Mouse (Mus musculus) T-helper 17 cell (primary cell): ENCODE measurements at regions not wholly inside any gene's neighbourhood (a gene's known extent, or its start where the extent isn't known, plus 50 kb on each side); places are given as distances from the start of the nearest gene placed in this dataset.
"Not testable (repeated sequence)": the region's sequence is repeated elsewhere in the genome, so short reads cannot be mapped to it uniquely, and the experiment has no call there.

Source experiments
- in situ Hi-C, 2 experiments: fragments of 300-600 bp; cut with MboI, MseI; formaldehyde crosslinking; loops; 1 replicate in 1 of 2; 2 replicates in 1 of 2; pipeline ENCODE4 v1.15.1; 2025; ENCODE audit warnings: high pct_unique_total_duplicates in 2 of 2

DNA sequence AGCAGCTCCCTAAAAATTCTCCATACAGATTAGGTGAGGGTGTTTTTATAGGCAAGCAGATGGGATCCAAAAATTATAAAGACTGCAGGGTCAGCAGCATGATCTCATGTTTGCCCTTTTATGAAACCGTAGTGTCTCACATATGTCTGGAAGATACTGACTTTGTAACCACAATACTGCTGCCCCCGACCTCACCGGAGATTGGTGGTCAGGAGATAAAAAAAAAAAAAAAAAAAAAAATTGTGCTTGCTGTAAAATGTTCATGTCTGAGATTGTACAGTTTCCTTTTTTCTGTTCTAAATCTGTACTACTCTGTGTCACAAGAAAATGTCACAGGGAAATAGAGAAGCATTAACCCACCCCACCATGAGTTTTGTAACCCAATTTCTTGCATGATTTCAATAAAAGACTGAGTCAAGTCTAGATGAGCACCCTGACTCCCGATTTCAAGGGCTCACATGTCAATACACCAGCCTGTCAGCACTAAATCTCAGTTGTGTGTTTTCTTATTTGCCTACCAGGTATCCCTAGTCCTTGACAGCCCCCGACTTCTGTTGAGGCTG, 169.5 kb upstream of the Ipo5 start:
- in situ Hi-C loops = no loop called here

- in situ Hi-C loops = no loop called here
Observed at GRCm38 (mm10) chr14:120754011-120754410, 157.0 kb upstream of the Ipo5 start.

- in situ Hi-C loops = no loop called here
Observed at GRCm38 (mm10) chr14:120755389-120755788, 155.6 kb upstream of the Ipo5 start.

- in situ Hi-C loops = no loop called here
Observed at GRCm38 (mm10) chr14:120758200-120758830, 152.7 kb upstream of the Ipo5 start.

DNA sequence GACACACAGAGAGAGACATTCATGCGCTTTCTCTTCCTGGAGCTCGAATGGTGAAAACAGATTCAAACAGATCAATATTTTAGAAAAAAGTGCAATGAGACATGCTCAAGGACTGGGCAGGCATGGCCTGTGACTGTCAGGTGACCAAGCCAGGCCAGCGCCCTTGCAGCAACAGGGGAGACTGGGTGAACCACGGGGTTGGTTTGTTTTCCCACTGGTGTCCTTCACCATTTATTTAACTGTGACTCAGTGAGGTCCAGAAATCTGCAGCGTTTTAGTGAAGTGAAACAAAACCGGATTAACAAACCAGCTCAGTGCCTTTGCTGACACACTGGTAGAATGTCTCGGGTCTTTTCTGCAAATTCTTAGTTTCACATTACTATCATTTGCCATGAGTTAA, 148.9 kb upstream of the Ipo5 start:
- in situ Hi-C loops = no loop called here

DNA sequence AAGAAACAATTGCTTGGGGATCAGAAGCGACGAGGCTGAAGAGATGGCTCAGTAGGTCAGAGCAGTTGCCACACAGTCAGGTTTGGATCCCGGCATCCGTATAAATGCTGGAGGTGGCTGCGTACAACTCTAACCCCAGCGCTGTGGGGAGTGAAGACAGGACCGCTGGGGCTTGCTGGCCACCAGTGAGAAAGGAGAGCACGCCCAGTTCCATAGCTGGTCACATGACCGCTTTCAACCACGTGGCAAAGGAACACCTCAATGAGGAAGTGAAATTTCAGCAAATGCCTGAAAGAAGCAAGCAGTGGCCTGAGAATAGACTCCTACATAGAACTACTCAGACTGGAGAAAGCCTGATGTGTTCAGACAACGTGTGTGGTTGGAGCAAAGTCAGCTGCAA, 148.3 kb upstream of the Ipo5 start:
- in situ Hi-C loops = no loop called here

DNA sequence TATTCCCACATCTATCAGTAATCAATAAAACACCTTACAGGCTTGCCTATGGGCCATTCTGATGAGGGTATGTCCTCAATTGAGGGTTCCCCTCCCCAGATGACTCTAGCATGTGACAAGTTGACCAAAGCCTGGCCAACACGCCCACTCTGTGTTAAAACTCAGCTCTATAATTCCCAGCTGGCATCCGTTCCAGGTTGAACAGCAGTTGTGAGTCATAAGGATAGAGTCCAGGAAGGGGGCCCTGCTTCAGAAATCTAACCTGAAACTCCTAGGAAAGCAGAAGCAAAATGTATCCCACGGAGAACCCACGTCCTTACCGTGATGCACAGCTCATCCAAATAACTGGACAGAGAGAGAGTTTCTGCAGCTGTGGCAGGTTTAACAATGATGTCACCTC, 147.2 kb upstream of the Ipo5 start:
- in situ Hi-C loops = no loop called here

DNA sequence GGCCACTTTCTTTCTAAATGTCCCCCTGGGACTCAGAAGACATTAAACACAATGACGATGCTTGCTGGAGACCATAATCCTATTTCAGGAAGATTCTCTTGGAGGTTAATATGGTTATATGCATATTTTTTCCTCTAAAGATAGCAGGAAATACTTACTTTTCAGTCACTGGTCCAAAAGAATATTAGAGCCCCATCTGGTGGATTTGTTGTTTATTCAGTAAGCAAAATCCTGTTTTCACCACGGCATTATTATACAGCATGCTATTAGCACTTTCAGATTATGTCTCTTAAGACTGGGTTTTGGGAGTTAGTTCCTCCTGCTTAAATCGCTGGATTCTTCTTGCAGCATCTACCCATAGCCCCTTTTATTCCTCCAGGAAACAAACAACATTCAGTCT, 146.6 kb upstream of the Ipo5 start:
- in situ Hi-C loops = no loop called here

- in situ Hi-C loops = no loop called here
Observed at GRCm38 (mm10) chr14:120766451-120766850, 144.6 kb upstream of the Ipo5 start.

DNA sequence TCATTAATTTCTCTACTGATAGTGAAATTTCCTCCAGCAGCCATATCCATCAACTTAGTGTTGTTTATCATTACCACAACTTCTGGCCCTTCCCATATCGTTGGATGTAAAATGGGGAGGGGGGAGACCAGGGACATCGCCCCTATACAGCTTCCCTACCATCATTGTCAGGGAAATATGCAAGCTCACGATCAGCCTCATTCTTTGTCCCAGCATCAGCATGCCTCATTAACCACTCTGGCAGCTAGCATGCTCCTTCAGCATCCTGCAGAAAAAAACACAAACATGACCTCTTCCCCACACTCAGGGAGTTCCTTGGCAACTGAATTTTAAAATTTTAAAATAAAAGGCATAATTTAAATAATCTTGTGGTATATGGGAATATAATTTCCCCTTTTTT, 140.4 kb upstream of the Ipo5 start:
- in situ Hi-C loops = no loop called here

DNA sequence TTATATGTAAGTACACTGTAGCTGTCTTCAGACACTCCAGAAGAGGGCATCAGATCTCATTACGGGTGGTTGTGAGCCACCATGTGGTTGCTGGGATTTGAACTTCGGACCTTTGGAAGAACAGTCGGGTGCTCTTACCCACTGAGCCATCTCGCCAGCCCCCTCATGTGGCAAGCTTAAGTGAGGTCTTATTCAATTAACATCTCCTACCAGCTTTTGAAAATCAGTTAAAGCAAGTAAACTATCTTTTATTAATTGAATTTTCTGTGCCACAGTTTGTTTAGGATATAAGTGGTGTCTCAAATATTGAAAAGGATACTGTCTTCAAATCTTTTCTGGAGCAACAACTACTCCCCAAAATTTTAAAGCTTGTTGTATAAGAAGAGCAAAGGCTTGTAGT, 138.0 kb upstream of the Ipo5 start:
- in situ Hi-C loops = not testable (repeated sequence)

- in situ Hi-C loops = no loop called here
Observed at GRCm38 (mm10) chr14:120791828-120792554, 119.0 kb upstream of the Ipo5 start.

GRCm38 (mm10) chr14:120797916-120798490, 113.0 kb upstream of the Ipo5 start:
- in situ Hi-C loops = no loop called here

DNA sequence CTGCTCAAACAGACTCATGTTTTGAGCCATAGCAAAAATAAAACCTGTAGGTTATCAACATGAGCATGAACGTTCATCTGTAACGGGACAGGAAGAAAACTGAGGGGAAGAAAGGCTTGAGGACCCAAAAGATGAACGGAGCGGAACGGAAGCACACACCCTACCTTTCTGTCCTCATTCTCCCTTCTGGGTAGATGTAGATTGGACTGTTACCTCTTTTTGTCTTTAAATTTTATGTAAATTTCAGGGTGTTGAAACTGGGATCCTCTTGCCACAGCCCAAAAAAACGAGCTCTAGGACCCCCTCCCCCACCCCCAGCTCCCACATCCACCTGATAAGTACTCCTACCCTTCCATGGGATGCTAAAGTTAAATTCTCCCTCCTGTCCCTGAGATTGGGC, 107.8 kb upstream of the Ipo5 start:
- in situ Hi-C loops = no loop called here

- in situ Hi-C loops = no loop called here
Observed at GRCm38 (mm10) chr14:120803739-120804138, 107.3 kb upstream of the Ipo5 start.

DNA sequence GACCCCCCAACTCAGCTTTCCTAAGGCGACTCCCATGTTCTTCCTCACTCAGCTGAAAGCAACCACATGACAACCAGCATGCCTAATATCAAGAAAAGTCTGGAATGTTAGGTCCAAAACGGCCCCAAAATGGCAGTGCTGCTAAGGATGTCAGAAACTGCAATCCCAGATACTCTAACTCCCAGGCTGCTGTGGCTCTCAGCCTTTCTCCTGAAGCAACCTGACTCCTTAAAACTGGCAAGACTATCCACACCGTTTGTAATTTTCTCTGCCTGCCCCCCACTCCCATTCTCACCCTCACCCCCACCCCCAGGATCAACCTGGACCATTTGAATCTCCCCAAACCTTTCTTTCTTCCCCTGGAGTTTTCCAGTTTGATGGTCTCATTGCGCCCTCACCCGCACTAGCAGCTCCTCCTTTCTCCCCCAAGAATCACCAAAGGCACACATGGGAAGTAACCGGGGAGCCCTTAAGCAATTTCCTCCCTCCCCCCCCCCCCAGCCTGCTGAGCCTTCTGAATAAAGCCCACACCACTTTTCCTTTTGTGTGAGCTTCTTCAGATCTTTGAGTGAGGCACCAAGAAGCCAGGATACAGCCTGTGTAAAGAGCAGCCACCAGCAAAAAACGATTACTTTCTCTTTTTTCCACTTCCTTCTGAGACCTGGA, 106.7 kb upstream of the Ipo5 start:
- in situ Hi-C loops = no loop called here

DNA sequence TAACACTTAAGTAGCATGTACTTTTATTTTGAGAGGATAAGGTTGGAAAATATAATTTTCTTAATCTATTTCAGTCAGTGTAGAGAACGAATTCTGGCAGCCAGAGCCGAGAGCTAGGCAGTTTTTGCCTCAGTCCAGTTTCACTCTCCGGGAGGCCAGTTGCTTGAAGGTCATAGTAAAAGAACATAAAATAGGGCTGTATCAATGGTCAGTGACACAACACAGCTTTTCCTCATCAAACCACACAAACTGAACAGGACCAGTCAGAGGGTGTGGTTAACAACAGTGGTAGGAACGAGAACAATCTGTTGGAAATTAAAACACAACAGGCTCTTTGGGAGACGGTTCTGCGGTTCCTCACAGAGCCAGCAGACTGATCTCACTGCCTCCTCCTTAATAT, 105.9 kb upstream of the Ipo5 start:
- in situ Hi-C loops = no loop called here

DNA sequence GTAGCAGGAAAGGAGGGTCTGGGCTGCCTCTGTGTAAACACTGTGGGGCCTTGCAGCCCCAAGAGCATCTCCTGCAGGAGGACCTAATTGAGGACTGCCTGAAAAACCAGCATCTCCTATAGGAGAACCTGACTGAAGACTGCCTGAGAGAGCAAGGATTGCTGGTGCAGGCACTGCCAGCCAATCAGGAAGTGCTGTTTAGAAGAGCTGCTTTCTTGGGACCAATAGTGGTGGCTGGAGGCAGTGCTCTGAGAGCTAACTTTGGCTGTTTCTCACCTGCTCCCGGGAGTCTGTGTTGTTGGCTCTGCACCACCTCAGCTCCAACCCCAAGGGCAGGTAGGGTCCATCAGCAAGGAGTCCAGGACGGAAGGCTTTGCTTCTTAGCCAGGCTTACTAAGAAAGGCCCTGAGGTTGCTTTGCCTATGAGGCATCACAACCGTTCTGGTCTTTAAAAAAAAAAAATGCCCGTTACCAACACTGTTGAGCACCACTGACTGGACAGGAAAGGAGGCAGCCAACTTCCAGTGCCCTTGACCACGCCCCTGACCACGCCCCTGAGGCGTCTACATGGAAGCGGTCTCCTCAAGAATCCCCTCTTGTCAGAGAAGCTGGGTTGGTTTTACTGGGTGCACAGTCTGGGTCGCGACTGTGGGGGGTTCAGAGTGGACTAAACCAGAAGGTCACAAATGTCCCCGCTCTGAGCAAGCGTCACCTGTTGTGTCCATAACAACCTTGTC, 105.0 kb upstream of the Ipo5 start:
- in situ Hi-C loops = not testable (repeated sequence)

GRCm38 (mm10) chr14:120806553-120806893, 104.5 kb upstream of the Ipo5 start:
- in situ Hi-C loops = no loop called here

- in situ Hi-C loops = no loop called here
Observed at GRCm38 (mm10) chr14:120809321-120809720, 101.7 kb upstream of the Ipo5 start.

DNA sequence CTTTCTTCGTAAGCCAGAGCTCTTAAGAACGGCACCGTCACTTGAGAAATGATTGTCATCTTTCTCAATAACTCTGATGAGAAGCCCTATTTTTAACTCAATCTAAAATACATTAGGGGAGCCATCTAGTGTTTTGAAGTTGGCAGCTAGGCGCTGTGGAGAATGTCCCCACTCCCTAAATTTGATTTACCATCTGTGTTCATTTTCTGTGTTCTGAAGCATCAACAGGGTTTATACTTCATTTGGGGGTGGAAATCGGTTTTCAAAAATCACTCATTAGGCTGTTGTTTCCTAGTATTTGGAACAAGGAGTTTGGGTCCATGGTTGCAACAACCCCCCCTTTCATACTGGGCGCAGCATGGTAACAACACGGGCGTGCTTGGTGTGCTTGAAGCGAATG, 97.1 kb upstream of the Ipo5 start:
- in situ Hi-C loops = no loop called here

- in situ Hi-C loops = not testable (repeated sequence)
Observed at GRCm38 (mm10) chr14:120815126-120815525, 95.9 kb upstream of the Ipo5 start.
